Mouse (Mus musculus) ES-Bruce4 (cell line): ENCODE measurements around the gene Klk1b3.

ENCODE experiments used
- CTCF ChIP-seq: IDR thresholded peaks from one replicate; pipeline ENCODE4 v1.8.1; 2011; ENCODE audit warnings: low read depth, low read length
- EP300 ChIP-seq: IDR thresholded peaks from 2 replicates; pipeline ENCODE4 v1.6.1; 2011; ENCODE audit warnings: low read depth, low read length; ENCODE audit not compliant: insufficient read depth
- POLR2A ChIP-seq: IDR thresholded peaks from one replicate; pipeline ENCODE4 v1.8.1; 2011; ENCODE audit warnings: low read length; ENCODE audit not compliant: insufficient read depth

- no peak for TF ChIP-seq CTCF
- peak; percentile 78; the same call in 1 of the 2 replicates for TF ChIP-seq EP300
- TF ChIP-seq POLR2A: no peak
These were observed 27.1 kb downstream of the Klk1b3 start, which contains the start of gene Klk1 for GRCm38 (mm10) chr7:44225076-44225475.
